Mouse (Mus musculus): ENCODE measurements at regions not wholly inside any gene's neighbourhood (a gene's known extent, or its start where the extent isn't known, plus 50 kb on each side); places are given as distances from the start of the nearest gene placed in this dataset.
"Not testable (repeated sequence)": the region's sequence is repeated elsewhere in the genome, so short reads cannot be mapped to it uniquely, and the experiment has no call there.

DNA sequence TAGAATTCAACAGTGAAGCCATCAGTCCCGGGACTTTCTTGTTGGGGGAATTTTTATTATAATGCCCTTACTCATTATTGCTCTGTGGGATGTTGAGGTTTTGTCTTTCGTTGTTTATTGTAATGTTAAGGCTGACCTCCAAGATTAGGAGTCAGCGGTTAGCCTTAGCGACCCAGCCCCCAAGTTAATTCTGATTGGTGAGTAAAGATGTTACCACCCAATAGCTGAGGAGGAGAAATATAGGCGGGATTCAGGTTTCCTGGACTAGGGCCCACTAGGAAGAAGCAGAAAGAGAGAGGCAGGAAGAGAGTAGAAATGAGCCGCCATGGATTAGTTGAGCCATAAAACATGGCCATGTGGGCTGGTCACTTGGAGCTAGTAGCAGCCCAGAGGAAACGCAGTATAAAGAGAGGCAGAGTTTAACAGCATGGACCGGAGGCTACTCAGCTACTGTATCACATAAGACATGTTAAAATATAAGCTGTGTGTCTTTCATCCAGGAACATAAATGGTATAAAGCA is 302.1 kb upstream of the Ercc4 start:
- DNase-seq = no peak

DNA sequence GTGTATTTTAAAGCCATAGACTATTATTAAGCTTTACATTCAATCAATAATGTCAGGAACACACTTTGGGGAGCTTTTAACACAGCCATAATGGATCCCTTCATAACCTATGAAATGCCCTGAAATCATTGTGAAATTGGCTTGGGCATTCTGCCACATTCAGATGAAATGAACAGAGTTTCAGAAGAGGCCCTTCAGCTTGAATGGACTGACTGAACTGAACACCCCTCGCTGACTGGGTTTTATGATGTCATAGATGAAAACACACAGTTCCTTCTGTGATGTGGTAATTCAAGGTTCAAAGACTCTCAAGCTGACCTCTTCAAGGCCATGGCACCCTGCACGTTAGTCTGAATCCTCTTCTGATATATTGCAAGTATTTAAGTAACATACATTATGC is 298.4 kb upstream of the Ercc4 start:
- DNase-seq = no peak

DNA sequence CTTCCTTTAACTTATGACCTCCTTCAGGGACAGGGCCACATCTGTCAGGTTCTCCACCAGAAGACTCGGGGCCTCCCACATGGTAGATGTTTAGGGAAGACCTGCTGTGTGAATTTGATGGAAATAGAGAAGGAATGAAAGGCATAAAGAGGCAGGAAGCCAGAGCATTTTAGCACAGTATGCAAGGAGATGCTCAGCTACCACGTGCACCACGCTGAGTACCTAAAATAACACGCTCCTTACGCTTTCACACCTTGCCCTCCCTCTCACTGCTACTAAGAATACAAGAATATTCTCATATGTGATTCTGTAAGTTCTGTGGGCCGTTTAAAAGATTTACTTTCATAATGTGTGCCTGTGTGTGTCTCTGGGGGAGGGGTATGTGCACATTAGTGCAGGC is 284.8 kb upstream of the Ercc4 start:
- no peak for DNase-seq

DNA sequence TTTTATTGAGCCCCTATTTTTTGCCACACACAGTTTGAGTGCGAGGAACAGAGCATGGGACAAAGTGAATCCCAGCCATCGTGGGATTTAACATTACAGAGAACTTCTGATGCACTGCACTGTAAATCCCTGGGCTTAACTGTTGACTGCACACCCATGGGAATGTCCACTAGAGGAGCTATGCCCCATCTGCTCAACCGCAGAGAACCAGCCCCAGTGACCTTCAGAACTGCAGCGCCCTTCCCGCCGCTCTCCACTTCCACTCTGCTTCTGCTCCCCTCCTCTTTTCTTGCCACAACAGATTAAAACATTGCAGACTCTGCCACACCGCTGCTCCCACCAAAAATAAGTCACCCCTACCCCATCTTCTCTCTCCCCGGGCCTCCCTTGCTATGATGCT is 283.3 kb upstream of the Ercc4 start:
- DNase-seq = no peak

DNA sequence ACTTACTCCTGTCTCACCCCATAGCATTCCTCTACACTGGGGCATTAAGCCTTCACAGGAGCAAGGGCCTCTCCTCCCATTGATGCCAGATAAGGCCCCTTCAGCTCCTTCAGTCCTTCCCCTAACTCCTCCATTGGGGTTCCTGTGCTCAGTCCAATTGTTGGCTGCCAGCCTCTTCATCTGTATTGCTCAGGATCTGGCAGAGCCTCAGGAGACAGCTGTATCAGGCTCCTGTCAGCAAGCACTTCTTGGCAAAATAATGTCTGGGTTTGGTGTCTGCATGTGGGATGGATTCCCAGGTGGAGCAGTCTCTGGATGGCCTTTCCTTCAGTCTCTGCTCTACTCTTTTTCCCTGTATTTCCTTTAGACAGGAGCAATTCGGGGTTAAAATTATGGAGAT is 278.2 kb upstream of the Ercc4 start:
- not testable (repeated sequence) for DNase-seq

DNA sequence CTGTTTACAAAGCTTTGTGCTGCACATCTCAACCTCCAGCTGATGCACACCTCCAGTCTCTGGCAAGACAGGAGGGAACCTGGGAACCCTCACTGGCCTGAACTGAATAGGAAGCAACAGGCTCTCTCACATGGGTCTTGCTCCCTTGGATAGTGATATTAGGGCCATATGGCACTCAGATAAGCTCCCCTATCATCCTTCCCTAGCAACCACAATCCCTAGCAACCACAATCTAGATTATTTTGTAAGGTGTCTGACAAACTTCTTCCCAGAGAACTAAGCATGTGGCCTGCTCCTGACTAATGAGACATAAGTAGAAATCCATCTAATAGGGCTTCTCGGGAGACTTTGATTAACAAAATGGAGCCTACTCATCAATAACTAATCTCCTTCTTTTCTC is 253.1 kb upstream of the Ercc4 start:
- DNase-seq = no peak

DNA sequence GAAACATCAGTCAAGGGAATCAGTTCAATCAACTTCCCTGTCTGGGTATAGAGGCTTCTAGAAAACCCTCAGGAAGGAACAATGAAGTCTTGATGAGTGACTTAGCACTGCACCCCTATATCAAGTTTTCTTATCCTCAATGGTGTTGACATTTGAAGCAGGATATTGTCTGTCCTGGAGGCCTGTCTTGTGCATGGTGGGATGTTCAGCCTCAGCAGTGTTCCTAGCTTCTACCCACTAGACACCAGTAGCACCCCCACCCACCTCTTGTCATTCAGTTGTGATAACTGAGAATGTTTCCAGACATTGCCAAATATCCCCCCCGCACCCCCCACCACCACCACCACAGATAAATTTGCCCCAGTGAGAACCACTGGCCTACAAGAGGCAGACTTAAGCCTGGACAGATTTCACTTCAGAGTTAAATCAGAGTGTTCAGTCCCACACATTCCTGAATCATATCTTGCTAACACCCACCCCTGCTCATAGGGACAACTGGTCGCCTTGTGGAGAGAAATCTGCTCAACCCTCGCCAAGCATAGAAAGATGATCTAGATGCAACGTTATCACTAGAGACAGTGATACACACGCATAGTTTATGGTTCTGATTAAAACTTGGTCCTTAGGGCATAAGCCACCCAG is 249.6 kb upstream of the Ercc4 start:
- DNase-seq = no peak

DNA sequence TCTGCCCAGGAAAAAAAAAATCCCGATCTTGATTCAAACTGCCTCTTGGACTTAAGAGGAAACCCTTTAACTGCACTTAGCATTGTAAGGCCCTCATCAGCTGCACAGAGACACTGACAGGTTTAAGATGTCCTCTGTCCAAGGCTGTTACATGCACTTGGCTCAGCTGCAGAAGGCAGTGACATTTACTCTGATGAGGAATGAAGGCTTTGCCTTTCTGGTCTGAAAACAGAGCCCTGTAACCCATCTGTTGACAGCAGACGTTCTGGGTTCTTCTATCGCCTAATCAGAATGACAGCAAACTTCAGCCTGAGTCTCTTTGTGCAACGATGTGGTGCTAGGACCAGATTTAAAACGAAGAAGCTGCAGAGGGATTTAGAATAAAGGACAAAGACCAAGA is 246.9 kb upstream of the Ercc4 start:
- no peak for DNase-seq

DNA sequence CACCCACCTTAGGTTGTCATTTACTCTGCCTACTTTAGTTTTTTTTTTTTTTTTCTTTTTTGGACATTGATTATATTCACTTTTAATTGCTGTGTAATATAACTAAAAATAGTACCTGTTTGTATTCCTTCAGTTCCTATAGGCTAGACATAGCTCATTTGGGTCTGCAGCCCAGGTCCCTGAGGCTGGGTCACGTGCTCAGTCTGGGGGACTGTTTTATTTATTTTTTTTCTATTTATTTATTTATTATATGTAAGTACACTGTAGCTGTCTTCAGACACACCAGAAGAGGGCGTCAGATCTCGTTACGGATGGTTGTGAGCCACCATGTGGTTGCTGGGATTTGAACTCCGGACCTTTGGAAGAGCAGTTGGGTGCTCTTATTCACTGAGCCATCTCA is 231.2 kb upstream of the Ercc4 start:
- DNase-seq = not testable (repeated sequence)

DNA sequence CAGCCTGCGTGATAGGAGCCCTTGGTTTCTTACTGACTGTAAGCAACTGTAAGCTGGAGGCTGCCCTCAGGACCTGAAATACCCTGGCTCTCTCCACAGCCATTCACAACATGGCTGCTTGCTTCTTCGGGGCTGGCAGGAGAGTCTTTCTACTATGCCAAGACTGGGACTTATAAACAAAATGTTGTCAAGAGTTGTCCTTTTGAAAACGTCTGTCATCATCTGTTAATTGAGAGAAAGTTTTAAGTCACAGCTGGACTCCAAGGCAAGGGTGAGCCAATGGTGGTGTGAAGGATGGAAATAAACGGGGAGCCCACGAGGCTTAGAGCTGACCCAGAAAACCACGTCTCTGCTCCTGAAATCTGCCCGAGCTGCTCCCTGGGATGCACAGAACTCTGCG is 229.5 kb upstream of the Ercc4 start:
- no peak for DNase-seq

DNA sequence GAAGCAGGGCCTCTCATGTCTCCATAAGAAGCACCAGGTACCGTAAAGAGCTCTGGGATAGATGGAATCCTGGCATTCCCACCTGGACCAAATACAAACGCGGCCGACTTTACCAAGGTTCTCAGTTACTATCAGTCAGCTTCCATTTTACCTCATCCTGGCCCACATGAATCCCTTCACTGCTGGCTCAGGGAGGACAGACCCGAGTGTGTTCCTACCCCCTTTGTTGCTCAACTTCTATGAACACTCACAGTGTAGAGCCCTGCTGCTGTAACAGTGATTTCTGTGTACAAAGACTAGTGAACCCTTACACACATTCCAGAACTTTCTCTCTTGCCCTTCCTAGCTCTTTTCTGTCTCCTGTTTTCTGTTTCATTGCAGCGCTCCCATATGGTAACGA is 229.0 kb upstream of the Ercc4 start:
- DNase-seq = no peak

DNA sequence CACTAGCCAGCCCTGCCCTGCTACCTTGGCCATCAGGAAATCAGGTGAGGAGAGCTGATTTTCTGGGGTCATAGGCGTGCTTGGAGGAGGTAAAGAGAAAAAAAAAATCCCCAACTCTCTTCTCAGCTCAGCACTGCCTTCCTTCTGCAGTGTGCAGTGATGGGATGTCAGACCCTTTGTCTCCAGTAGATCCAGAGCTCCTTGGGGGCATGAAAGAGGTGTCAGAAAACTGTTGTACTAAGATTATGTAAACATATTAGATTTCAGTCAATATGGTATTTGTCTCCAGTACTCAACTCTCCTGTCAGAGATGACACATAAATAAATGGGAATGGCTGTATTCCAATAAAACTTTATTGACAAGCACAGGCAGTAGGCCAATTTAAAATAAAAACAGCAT is 226.8 kb upstream of the Ercc4 start:
- DNase-seq = no peak

DNA sequence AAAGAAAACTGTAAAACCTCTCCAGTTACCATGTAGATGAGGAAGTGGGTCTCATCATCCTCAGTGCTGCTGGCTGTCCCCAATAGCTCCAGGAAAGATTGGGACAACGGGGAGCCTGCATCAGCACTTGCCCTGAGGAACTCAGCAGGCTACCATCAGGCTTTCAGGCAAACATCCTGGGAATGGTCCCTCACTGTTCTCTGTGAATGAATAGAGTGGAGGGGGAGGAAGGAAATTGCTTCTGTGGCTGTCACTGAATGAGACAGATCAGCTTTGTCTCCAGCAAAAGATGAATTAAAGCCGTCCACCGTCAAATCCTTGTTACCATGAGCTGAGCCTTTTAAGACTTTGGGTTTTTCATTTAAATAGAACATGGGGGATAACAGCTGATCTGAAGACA is 224.9 kb upstream of the Ercc4 start:
- DNase-seq = no peak

DNA sequence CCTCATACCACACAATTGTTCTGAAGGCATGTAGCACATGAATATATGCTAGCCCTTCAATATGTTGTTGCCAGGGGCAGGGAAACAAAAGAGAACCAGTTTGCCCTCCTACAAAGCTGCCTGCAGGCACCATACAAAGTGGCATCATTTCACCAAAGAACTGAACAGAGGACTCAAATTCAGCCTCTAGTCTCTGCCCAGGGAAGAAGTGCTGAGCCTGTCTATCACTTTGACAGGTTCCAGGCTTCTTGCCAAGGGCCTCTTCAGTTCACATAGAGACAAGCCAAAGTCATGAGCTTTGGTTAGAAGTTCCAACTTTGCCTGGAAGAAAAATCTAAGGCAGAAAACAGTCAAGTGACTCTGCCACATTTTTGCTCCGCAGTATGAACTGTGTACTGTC is 223.4 kb upstream of the Ercc4 start:
- DNase-seq = no peak

DNA sequence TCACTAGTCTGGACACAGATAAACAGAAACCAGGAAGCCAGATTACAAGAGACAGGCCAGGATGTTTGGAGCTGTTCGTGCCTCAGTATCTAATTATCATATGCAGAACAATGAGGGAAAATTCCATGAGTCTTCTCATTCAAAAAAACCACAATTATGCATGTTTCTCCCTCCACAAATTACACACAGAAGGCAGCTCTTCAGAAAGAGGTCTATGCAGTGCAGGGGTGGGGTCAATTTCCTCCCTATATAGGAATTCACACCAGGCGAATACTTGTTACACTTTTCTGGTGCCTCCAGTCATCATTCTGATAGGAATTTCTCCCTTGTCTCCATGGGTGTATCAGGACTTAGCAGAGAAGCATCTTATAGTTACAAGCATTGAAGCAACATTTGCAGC is 222.1 kb upstream of the Ercc4 start:
- DNase-seq = no peak

DNA sequence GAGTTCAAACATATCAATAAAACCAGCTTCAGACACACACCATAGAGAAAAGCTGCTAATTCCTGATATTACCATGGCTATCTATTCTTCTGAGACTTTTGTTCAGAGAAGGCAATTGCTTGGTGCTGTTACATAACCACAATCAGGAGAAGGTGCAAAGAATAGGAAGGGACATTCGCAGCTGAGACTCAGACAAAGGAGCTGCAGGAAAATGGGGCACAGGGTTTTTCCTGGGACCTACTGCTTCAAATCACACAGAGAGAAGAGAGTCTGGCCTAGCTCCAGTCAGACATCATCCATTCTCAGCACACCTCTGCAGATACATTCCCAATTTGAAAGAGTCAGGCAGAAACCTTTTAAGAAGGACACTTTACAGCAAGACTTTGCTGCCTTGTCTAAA is 219.4 kb upstream of the Ercc4 start:
- DNase-seq = no peak

DNA sequence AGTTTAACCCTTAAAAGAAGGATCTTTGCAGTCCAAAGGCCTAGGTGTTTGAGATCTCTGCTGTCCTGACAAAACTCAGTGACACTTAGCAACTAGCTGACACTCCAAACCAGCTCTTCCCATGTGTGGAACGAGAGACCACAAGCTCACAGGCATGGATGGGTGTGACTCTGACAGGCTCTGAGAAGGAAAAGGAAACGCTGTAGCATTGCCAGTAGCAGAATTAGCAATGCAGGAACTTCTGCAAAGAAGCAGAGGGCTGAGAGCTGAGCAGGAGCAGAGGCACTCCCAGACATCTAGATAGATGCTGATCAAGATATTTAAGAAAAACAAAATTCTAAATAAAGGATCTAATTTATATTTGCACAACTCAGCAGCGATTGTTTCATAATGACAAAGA is 218.9 kb upstream of the Ercc4 start:
- DNase-seq = no peak

DNA sequence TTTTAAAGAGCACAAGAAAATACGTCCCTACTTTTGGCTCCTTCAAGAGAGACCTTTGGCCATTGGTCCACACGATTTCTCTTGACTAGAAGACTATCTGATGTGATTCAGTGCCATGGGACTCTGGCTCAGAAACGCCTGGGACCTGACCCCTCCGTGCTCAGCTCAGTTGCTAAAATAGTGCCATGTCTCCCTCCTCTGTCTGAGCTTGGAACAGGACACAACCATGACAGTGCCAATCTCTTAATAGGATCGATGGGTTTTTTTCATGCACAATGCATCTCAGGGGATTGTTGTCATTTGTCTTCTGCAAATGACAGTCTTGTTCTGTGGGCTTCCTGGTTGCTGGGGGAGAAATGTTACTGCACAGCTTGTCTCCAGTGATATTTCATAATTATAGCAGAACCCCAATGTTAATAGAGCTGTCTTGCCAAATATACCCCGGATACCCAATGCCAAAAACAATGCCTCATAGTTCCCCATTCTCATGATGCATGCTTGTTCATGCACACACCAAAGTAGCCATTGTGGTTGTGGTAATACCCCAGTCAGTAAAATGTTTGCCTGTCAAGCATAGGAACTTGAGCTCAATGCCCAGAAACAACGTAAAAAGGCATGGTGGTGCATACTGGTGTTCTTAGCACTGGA is 216.7 kb upstream of the Ercc4 start:
- no peak for DNase-seq

DNA sequence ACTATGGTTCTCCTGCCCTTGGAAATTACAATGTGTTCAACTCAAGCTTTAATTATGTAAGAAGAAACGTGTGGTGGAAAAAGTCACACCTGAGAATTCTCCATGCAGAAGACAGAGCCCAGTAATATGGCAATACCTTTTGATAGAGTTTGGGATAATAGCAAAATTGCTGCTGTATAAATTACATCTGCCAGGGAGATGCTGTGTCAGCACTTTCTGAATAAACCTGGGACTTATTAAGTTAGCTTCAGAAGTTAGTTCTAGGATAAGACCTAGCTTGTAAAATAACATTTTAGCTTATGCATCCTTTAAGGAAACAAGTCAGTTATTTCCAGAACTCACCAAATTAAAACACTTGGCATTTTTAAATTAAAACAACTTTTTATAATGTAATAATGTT is 212.2 kb upstream of the Ercc4 start:
- no peak for DNase-seq

DNA sequence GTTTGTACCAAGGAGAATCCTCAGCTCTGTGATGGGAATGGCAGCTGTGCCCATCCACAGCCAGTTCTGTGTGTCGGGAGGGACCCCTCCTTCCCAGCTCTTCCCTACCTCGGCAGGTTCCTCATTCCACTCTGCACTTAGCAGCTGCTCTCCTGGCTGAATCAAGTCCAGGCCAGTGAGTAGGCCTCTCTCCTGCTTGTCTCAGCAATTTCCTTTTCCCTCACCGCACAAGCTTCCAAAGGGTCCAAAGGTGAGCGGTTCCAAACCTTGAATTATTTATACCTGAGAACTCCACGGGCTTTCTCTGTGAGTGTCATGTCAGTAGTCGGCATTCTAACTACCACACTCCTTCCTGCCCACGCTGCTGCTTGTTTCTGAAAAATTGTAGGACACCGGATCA is 208.8 kb upstream of the Ercc4 start:
- DNase-seq = no peak

DNA sequence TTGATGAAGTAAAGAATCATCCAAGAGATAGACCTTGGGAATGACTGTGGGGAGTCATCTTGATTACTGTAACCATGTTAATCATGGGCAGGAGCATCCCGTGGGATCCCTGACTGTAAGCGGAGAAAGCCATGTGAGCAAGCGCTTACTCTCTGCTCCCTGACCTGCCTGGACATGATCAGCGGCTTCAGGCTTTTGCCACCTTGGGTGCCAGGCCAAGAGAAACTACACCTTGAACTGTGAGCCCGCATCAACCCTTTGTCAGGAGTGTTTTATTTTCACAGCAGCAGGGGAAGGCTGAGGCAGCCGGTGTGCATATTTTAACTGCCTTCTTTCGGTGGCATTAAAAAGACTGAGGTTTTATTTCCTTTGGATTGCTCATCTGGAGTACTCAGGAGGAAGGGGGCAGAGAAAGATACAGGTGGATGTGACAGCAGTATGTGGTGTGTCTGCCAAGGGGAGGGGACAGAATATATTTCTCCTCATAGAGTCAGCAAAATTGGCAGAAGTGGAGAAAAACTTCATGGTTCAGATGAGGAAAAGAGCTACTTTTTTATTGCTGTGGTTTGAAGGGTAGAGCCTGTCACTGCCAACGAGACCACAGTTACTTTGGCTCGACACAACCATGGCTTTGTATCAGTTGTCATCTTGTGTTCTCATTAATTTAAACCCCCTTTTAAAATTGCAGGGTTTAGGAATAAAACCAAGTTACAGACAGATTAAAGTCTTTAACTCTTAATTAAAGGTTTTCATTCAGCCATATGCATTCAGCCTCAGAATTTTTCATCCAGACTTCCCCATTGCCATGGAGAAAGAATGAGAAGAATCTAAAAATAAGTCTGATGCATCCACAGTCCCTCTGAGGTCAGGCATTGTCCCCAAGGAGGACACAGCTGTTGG is 208.1 kb upstream of the Ercc4 start:
- DNase-seq = no peak

DNA sequence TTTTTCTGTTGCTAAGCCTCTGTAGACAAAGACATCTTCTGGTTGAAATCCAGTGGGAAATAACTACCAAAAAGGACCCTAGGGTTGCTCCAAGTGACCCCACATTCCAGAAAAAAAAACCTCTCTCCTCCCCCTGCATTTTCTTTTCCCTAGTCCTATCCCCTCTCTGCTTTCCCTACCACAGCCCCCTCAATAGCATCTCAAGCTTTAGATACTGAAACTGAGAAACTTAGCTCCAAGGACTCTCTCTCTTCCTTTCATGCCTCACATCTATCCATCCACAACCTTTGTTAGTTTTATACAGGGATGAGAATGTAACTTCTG is 207.5 kb upstream of the Ercc4 start:
- no peak for DNase-seq

DNA sequence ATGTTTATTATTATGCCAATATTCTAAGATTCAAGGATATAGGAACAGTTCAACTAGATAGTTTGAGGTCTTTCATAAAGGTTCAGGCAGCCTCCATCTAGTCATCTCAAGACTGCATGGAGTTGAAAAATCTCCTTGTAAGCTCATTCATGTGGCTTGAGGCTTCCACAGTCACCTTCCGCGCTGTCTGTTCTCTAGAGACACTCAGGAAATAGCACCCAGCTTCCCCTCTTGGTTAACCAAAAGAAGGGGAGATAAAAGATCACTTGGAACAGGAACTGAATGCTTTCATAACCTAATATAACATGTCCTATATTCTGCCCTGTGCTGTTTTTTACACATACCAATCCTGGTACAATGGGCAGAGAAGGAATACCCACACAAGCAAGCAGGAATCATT is 206.3 kb upstream of the Ercc4 start:
- DNase-seq = no peak

DNA sequence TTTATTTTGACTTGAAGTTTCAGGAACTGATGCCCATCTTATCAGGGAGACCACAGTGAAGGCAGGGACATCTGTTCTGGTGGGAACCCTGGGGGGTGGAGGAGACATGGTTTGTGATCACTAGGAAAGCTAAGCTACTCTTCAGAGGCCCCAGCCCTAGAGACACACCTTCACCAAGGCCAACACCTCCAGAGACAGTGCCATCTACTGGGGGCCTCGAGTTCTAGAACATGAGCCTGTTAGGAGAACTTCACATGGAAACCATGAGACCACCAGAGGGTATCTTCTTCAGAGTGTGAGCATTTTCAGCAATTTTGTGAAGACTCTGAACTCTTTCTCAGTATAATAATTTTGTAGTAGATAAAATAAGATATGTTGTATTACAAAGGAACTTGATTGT is 204.5 kb upstream of the Ercc4 start:
- no peak for DNase-seq
